Mouse (Mus musculus): ENCODE data around the gene Wdr83.

GRCm38 (mm10) chr8:85037681-85038531, 43.2 kb downstream of the Wdr83 start:
- TF ChIP-seq CTCF (conservative IDR thresholded peaks at IDR 0.05; ENCODE audit: low read length) = no peak
- TF ChIP-seq POU5F1 (IDR thresholded peaks at IDR 0.05; ENCODE audit: borderline replicate concordance, low read length) = no peak
- no peak for TF ChIP-seq NANOG (IDR thresholded peaks at IDR 0.05; ENCODE audit: borderline replicate concordance, low read length)
